Mouse (Mus musculus) embryonic fibroblast, embryonic 13.5 days (primary cell): ENCODE data around the gene Olfr538.

Experiments used
- CTCF ChIP-seq: IDR thresholded peaks from 2 replicates; pipeline ENCODE4 v1.5.1; 2011; ENCODE audit warnings: mild to moderate bottlenecking, control low read depth, low read length, moderate library complexity, borderline replicate concordance; ENCODE audit not compliant: insufficient read depth
- POLR2A ChIP-seq: IDR thresholded peaks from 2 replicates; pipeline ENCODE4 v1.6.1; 2011; ENCODE audit warnings: low read depth, mild to moderate bottlenecking, control low read depth, low read length, moderate library complexity

- TF ChIP-seq POLR2A (no peak), CTCF (no peak)
These were observed at the start of gene Olfr538 for GRCm38 (mm10) chr7:140567586-140567985.
